Mouse (Mus musculus) kidney, postnatal 0 days (tissue): Measurements from ENCODE around the gene S100a13. TPM values are rescaled to one million over a fixed set of nuclear protein-coding genes. Genes with fewer than 3 reads are reported as not detected.

Experiments used
- ATAC-seq: fragments of 200-750 bp; cut with Nextera tagmentation; replicated peaks from 2 replicates; pipeline ENCODE4 v1.8.0; 2017; ENCODE audit warnings: low read depth, moderate number of reproducible peaks, moderate TSS enrichment, moderate library complexity; ENCODE audit not compliant: low FRiP score
- DNase-seq: peaks from one replicate; pipeline ENCODE4 v3.0.0-alpha.2; 2016; ENCODE audit warnings: low spot score
- H3K27ac ChIP-seq: fragments of 300-500 bp; sonication (generic); 2 replicates; pipeline ENCODE4 v1.5.1; 2014; ENCODE audit warnings: mild to moderate bottlenecking
- H3K27me3 ChIP-seq: fragments of 300-500 bp; sonication (generic); 2 replicates; pipeline ENCODE4 v1.6.1; 2014; ENCODE audit warnings: low read length, mixed read lengths; ENCODE audit not compliant: insufficient read depth
- H3K36me3 ChIP-seq: fragments of 300-500 bp; sonication (generic); 2 replicates; pipeline ENCODE4 v1.6.1; 2014; ENCODE audit warnings: low read length, mixed read lengths; ENCODE audit not compliant: insufficient read depth
- H3K4me1 ChIP-seq: fragments of 300-500 bp; sonication (generic); replicated peaks from 2 replicates; pipeline ENCODE4 v1.6.1; 2014; ENCODE audit warnings: antibody characterized with exemption, low read length, mixed read lengths; ENCODE audit not compliant: insufficient read depth
- H3K4me2 ChIP-seq: fragments of 300-500 bp; sonication (generic); 2 replicates; pipeline ENCODE4 v1.6.1; 2014; ENCODE audit warnings: mild to moderate bottlenecking, low read length, moderate library complexity, mixed read lengths
- H3K4me3 ChIP-seq: fragments of 300-500 bp; sonication (generic); replicated peaks from 2 replicates; pipeline ENCODE4 v1.5.1; 2014; ENCODE audit warnings: low read depth, low read length
- H3K9ac ChIP-seq: fragments of 300-500 bp; sonication (generic); 2 replicates; pipeline ENCODE4 v1.6.1; 2014; ENCODE audit warnings: low read depth, low read length
- H3K9me3 ChIP-seq: fragments of 300-500 bp; sonication (generic); replicated peaks from 2 replicates; pipeline ENCODE4 v1.6.1; 2016; ENCODE audit warnings: low read length, inconsistent platforms, mixed read lengths
- CTCF ChIP-seq: IDR thresholded peaks from 2 replicates; pipeline ENCODE4 v1.5.1; 2016; ENCODE audit warnings: antibody characterized with exemption, low read depth, mild to moderate bottlenecking, moderate library complexity
- WGBS: fragments of 180-500 bp; shearing (Covaris S2); extraction: QIAGEN DNeasy Blood & Tissue Kit; methylation state at CpG from one replicate; pipeline ENCODE4 v1.1.7; 2014; 5-methylcytosine and 5-hydroxymethylcytosine counted together
- polyA plus RNA-seq: library from polyadenylated mRNA; unstranded; fragments of >200 nt; fragmentation: Nextera tagmentation; extraction: Ambion mirVana; gene quantifications from 2 replicates; pipeline ENCODE4 v1.2.1, GENCODE M21; 2015

S100a13 gene
- polyA plus RNA-seq, 1 experiment from 2014 or later: 78.5 TPM

- peak; percentile 95 for TF ChIP-seq CTCF
- H3K4me1 ChIP-seq: no peaks in the 10 kb centered on the region
- H3K9ac ChIP-seq: peak within 1 kb of the TSS; percentile 85
- ATAC-seq (peak; percentile 98), DNase-seq (peak; percentile 99)
- H3K27ac ChIP-seq: peak within 1 kb of the TSS; percentile 86
- H3K27me3 ChIP-seq: no peaks in the 10 kb centered on the region
- under 1% methylated on average over 37 of the region's 37 CpGs for WGBS
- H3K36me3 ChIP-seq: peaks cover 15% of the 10 kb centered on the region; the same call in 1 of the 2 replicates
- peak within 1 kb of the TSS; percentile 81 for H3K4me3 ChIP-seq
- H3K4me2 ChIP-seq: peak within 1 kb of the TSS; percentile 68
- no peaks in the 10 kb centered on the region for H3K9me3 ChIP-seq
Observed at GRCm38 (mm10) chr3:90490696-90491256, 23.5 kb upstream of the S100a13 start, which contains the start of gene Snapin. TSS of gene Snapin (minus strand) at chr3:90491033.

GRCm38 (mm10) chr3:90491350-90491749, 22.9 kb upstream of the S100a13 start:
- WGBS: 38% methylated on average over 2 of the region's 2 CpGs
- Histone ChIP-seq H3K27ac (no peak overlapping the region), H3K27me3 (no peaks in the 10 kb centered on the region), H3K9ac (no peak overlapping the region), H3K4me2 (no peak overlapping the region), H3K4me1 (no peaks in the 10 kb centered on the region), H3K36me3 (peaks cover 14% of the 10 kb centered on the region; the same call in 1 of the 2 replicates), H3K4me3 (no peak overlapping the region), H3K9me3 (no peaks in the 10 kb centered on the region)
- ATAC-seq: no peak; the same call in 1 of the 2 replicates
- DNase-seq: peak; percentile 43
- TF ChIP-seq CTCF: peak; percentile 48; the same call in 1 of the 2 replicates

GRCm38 (mm10) chr3:90493831-90494540, 20.2 kb upstream of the S100a13 start:
- H3K27ac ChIP-seq: no peak overlapping the region
- no peak for ATAC-seq
- H3K27me3 ChIP-seq: no peaks in the 10 kb centered on the region
- WGBS: 61% methylated on average over 4 of the region's 4 CpGs
- H3K9ac ChIP-seq: no peak overlapping the region
- H3K4me3 ChIP-seq: no peak overlapping the region
- H3K4me2 ChIP-seq: no peak overlapping the region
- H3K36me3 ChIP-seq: peaks cover 19% of the 10 kb centered on the region; the same call in 1 of the 2 replicates
- TF ChIP-seq CTCF: no peak
- no peak for DNase-seq
- no peaks in the 10 kb centered on the region for H3K4me1 ChIP-seq
- no peaks in the 10 kb centered on the region for H3K9me3 ChIP-seq

DNA sequence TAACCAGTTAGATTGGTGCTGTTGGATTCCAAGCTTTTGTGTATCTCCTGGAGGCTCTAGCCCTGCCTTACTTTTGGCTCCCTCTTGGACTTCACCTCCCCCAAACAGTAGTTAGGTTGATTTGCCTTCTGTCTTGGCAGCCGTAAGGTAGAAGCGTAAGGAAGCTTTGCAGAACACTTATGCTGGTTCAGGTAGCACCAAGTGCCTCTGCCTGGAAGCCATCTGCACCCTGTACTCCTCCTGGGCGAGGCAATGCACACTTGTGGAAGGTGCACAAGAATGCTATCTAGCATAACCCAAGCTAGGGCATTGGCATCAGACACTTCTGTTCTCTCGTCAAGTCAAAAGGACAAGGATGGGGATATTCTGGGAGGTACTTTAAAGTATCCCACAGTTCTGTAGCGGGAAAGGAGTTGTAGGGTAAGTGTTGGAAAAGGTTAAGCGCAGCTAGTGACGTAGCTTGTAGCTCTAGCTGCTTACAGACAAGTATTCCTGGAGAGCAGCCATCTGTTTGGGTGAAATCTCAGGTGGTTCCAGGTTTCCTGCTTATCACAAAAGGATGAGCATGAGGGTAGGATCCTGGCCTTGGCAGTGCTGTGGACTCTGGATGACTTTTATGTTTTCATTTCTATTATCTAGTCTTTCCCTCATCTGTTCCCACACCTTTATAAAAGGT, 18.2 kb upstream of the S100a13 start:
- no peak overlapping the region for H3K4me2 ChIP-seq
- H3K9ac ChIP-seq: no peak overlapping the region
- no peaks in the 10 kb centered on the region for H3K4me1 ChIP-seq
- TF ChIP-seq CTCF: no peak
- WGBS: 89% methylated on average over 7 of the region's 7 CpGs
- H3K36me3 ChIP-seq: peaks cover 28% of the 10 kb centered on the region
- H3K4me3 ChIP-seq: no peak overlapping the region
- H3K9me3 ChIP-seq: no peaks in the 10 kb centered on the region
- H3K27me3 ChIP-seq: no peaks in the 10 kb centered on the region
- ATAC-seq: no peak
- no peak overlapping the region for H3K27ac ChIP-seq
- DNase-seq: no peak

DNA sequence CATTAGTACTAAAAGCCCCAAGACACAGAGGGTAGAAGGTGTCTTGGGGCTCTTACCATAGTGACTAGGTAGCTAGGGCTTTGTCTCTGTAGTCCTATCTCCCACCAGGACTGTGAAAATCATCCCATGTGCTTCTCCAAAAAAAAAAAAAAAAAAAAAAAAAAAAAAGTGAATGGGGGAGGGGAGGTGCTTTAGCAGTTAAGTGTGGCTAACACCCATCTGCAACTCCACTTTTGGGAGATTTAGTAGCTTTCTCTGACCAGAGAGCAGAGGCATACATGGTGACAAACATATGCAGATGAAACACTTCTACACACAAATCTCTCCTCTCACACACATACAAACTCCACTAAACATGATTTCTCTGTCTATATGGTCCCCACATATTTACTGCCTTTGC, 16.6 kb upstream of the S100a13 start:
- H3K27ac ChIP-seq: no peak overlapping the region
- no peaks in the 10 kb centered on the region for H3K4me1 ChIP-seq
- no peak for DNase-seq
- no peaks in the 10 kb centered on the region for H3K27me3 ChIP-seq
- H3K4me3 ChIP-seq: no peak overlapping the region
- TF ChIP-seq CTCF: no peak
- H3K9me3 ChIP-seq: no peaks in the 10 kb centered on the region
- H3K9ac ChIP-seq: no peak overlapping the region
- no peak overlapping the region for H3K4me2 ChIP-seq
- ATAC-seq: no peak
- H3K36me3 ChIP-seq: peaks cover 34% of the 10 kb centered on the region

GRCm38 (mm10) chr3:90503444-90503843, 10.8 kb upstream of the S100a13 start:
- no peaks in the 10 kb centered on the region for H3K9me3 ChIP-seq
- no peak overlapping the region for H3K9ac ChIP-seq
- no peak overlapping the region for H3K4me2 ChIP-seq
- peaks cover 46% of the 10 kb centered on the region for H3K36me3 ChIP-seq
- H3K27ac ChIP-seq: no peak overlapping the region
- no peaks in the 10 kb centered on the region for H3K27me3 ChIP-seq
- TF ChIP-seq CTCF: no peak
- DNase-seq (no peak), ATAC-seq (no peak)
- 84% methylated on average over 4 of the region's 4 CpGs for WGBS
- no peak overlapping the region for H3K4me3 ChIP-seq
- no peaks in the 10 kb centered on the region for H3K4me1 ChIP-seq
